Mouse (Mus musculus) neural tube, embryonic 13.5 days (tissue): ENCODE measurements around the gene Rnf34. TPM values are rescaled to one million over a fixed set of nuclear protein-coding genes. Genes with fewer than 3 reads are reported as not detected.

Experiments used
- ATAC-seq: fragments of 200-750 bp; cut with Nextera tagmentation; 2 replicates; pipeline ENCODE4 v1.8.0; 2017; ENCODE audit warnings: low read depth, mild to moderate bottlenecking, moderate TSS enrichment, moderate library complexity
- H3K27ac ChIP-seq: fragments of 300-500 bp; sonication (generic); replicated peaks from 2 replicates; pipeline ENCODE4 v1.5.1; 2015; ENCODE audit warnings: moderate library complexity, mild to moderate bottlenecking, inconsistent platforms
- H3K27me3 ChIP-seq: fragments of 300-500 bp; sonication (generic); 2 replicates; pipeline ENCODE4 v1.6.1; 2015; ENCODE audit warnings: mild to moderate bottlenecking, inconsistent platforms
- H3K36me3 ChIP-seq: fragments of 300-500 bp; sonication (generic); 2 replicates; pipeline ENCODE4 v1.6.1; 2015; ENCODE audit warnings: mild to moderate bottlenecking, inconsistent platforms
- H3K4me1 ChIP-seq: fragments of 300-500 bp; sonication (generic); replicated peaks from 2 replicates; pipeline ENCODE4 v1.6.1; 2015; ENCODE audit warnings: inconsistent platforms
- H3K4me2 ChIP-seq: fragments of 300-500 bp; sonication (generic); 2 replicates; pipeline ENCODE4 v1.6.1; 2015; ENCODE audit warnings: inconsistent platforms, mild to moderate bottlenecking, moderate library complexity
- H3K4me3 ChIP-seq: fragments of 300-500 bp; sonication (generic); 2 replicates; pipeline ENCODE4 v1.5.1; 2015; ENCODE audit warnings: mild to moderate bottlenecking, inconsistent platforms
- H3K9ac ChIP-seq: fragments of 300-500 bp; sonication (generic); 2 replicates; pipeline ENCODE4 v1.6.1; 2015; ENCODE audit warnings: moderate library complexity, mild to moderate bottlenecking, inconsistent platforms
- H3K9me3 ChIP-seq: fragments of 300-500 bp; sonication (generic); 2 replicates; pipeline ENCODE4 v1.6.1; 2016; ENCODE audit warnings: inconsistent platforms
- WGBS: fragments of 180-500 bp; shearing (Covaris S2); methylation state at CpG from one replicate; pipeline ENCODE4 v1.1.7; 2015; 5-methylcytosine and 5-hydroxymethylcytosine counted together
- polyA plus RNA-seq: library from polyadenylated mRNA; unstranded; fragments of >200 nt; fragmentation: Nextera tagmentation; extraction: Ambion mirVana; gene quantifications from 2 replicates; pipeline ENCODE4 v1.2.1, GENCODE M21; 2015

Rnf34 gene
- polyA plus RNA-seq, 1 experiment from 2014 or later, result 45.0 TPM

GRCm38 (mm10) chr5:122876671-122877070, 26.8 kb downstream of the Rnf34 start:
- Histone ChIP-seq H3K4me1 (no peaks in the 10 kb centered on the region), H3K27me3 (no peaks in the 10 kb centered on the region), H3K9me3 (no peaks in the 10 kb centered on the region), H3K27ac (no peak overlapping the region), H3K4me2 (no peak overlapping the region), H3K9ac (no peak overlapping the region), H3K36me3 (peaks cover 81% of the 10 kb centered on the region), H3K4me3 (no peak overlapping the region)
- ATAC-seq, result no peak
- WGBS, result 78% methylated on average over 3 of the region's 3 CpGs

- H3K27me3 ChIP-seq, result no peaks in the 10 kb centered on the region
- 93% methylated on average over 37 of the region's 37 CpGs for WGBS
- H3K4me1 ChIP-seq, result 0 out of 2 replicates have a peak, but pooled peaks cover 2% of the 10 kb centered on the region
- no peak overlapping the region for H3K9ac ChIP-seq
- no peak overlapping the region for H3K4me3 ChIP-seq
- H3K27ac ChIP-seq, result no peak overlapping the region
- no peak for ATAC-seq
- H3K9me3 ChIP-seq, result no peaks in the 10 kb centered on the region
- no peak overlapping the region for H3K4me2 ChIP-seq
- peaks cover 71% of the 10 kb centered on the region for H3K36me3 ChIP-seq
Observed at GRCm38 (mm10) chr5:122880241-122880980, 30.6 kb downstream of the Rnf34 start.

- peaks cover 66% of the 10 kb centered on the region for H3K36me3 ChIP-seq
- H3K4me2 ChIP-seq, result no peak overlapping the region
- ATAC-seq, result peak; percentile 68; the same call in 1 of the 2 replicates
- H3K27ac ChIP-seq, result no peak overlapping the region
- 0 out of 2 replicates have a peak, but pooled peaks cover 8% of the 10 kb centered on the region for H3K4me1 ChIP-seq
- no peak overlapping the region for H3K4me3 ChIP-seq
- H3K9ac ChIP-seq, result no peak overlapping the region
- H3K9me3 ChIP-seq, result no peaks in the 10 kb centered on the region
- 57% methylated on average over 5 of the region's 5 CpGs for WGBS
- H3K27me3 ChIP-seq, result no peaks in the 10 kb centered on the region
Observed at GRCm38 (mm10) chr5:122881313-122881712, 31.5 kb downstream of the Rnf34 start.

GRCm38 (mm10) chr5:122882256-122883050, 32.6 kb downstream of the Rnf34 start:
- Histone ChIP-seq H3K4me2 (no peak overlapping the region), H3K27ac (no peak overlapping the region), H3K9me3 (no peaks in the 10 kb centered on the region), H3K4me1 (0 out of 2 replicates have a peak, but pooled peaks cover 8% of the 10 kb centered on the region), H3K36me3 (peaks cover 56% of the 10 kb centered on the region), H3K4me3 (no peak overlapping the region), H3K27me3 (no peaks in the 10 kb centered on the region), H3K9ac (no peak overlapping the region)
- 92% methylated on average over 18 of the region's 18 CpGs for WGBS
- ATAC-seq, result no peak

GRCm38 (mm10) chr5:122883237-122883636, 33.4 kb downstream of the Rnf34 start:
- H3K27me3 ChIP-seq, result no peaks in the 10 kb centered on the region
- H3K4me2 ChIP-seq, result no peak overlapping the region
- H3K27ac ChIP-seq, result no peak overlapping the region
- peaks cover 49% of the 10 kb centered on the region for H3K36me3 ChIP-seq
- no peak for ATAC-seq
- no peaks in the 10 kb centered on the region for H3K9me3 ChIP-seq
- no peak overlapping the region for H3K4me3 ChIP-seq
- no peak overlapping the region for H3K9ac ChIP-seq
- 89% methylated on average over 9 of the region's 9 CpGs for WGBS
- peaks cover 15% of the 10 kb centered on the region for H3K4me1 ChIP-seq

GRCm38 (mm10) chr5:122883652-122884235, 33.9 kb downstream of the Rnf34 start:
- H3K36me3 ChIP-seq, result peaks cover 45% of the 10 kb centered on the region
- WGBS, result 62% methylated on average over 2 of the region's 2 CpGs
- ATAC-seq, result no peak

GRCm38 (mm10) chr5:122884594-122885348, 34.9 kb downstream of the Rnf34 start:
- WGBS, result 84% methylated on average over 7 of the region's 7 CpGs
- no peak for ATAC-seq
- Histone ChIP-seq H3K4me1 (peaks cover 22% of the 10 kb centered on the region), H3K27ac (no peak overlapping the region), H3K36me3 (peaks cover 35% of the 10 kb centered on the region), H3K9ac (no peak overlapping the region), H3K4me2 (no peak overlapping the region), H3K27me3 (no peaks in the 10 kb centered on the region), H3K4me3 (no peak overlapping the region), H3K9me3 (no peaks in the 10 kb centered on the region)

More at GRCm38 (mm10) chr5:122883652-122884235, 33.9 kb downstream of the Rnf34 start:
- Histone ChIP-seq H3K9me3 (no peaks in the 10 kb centered on the region), H3K9ac (no peak overlapping the region), H3K4me3 (no peak overlapping the region), H3K4me2 (no peak overlapping the region), H3K4me1 (peaks cover 20% of the 10 kb centered on the region), H3K27me3 (no peaks in the 10 kb centered on the region), H3K27ac (no peak overlapping the region)

GRCm38 (mm10) chr5:122887033-122887432, 37.2 kb downstream of the Rnf34 start:
- Histone ChIP-seq H3K4me3 (no peak overlapping the region), H3K27ac (no peak overlapping the region), H3K9ac (no peak overlapping the region), H3K27me3 (no peaks in the 10 kb centered on the region), H3K4me1 (peaks cover 22% of the 10 kb centered on the region), H3K4me2 (no peak overlapping the region), H3K9me3 (no peaks in the 10 kb centered on the region), H3K36me3 (peaks cover 13% of the 10 kb centered on the region)
- WGBS, result 89% methylated on average over 9 of the region's 9 CpGs
- no peak for ATAC-seq

GRCm38 (mm10) chr5:122887926-122888611, 38.2 kb downstream of the Rnf34 start:
- no peak overlapping the region for H3K4me2 ChIP-seq
- H3K9ac ChIP-seq, result no peak overlapping the region
- no peak overlapping the region for H3K4me3 ChIP-seq
- peaks cover 22% of the 10 kb centered on the region for H3K4me1 ChIP-seq
- no peaks in the 10 kb centered on the region for H3K27me3 ChIP-seq
- H3K27ac ChIP-seq, result 0 out of 2 replicates have a peak overlapping the region, but pooled peaks have one; percentile 18
- no peak for ATAC-seq
- 67% methylated on average over 8 of the region's 8 CpGs for WGBS
- H3K9me3 ChIP-seq, result no peaks in the 10 kb centered on the region
- peaks cover 3% of the 10 kb centered on the region; the same call in 1 of the 2 replicates for H3K36me3 ChIP-seq

GRCm38 (mm10) chr5:122888612-122889214, 38.9 kb downstream of the Rnf34 start:
- H3K4me3 ChIP-seq, result no peak overlapping the region
- H3K27me3 ChIP-seq, result no peaks in the 10 kb centered on the region
- H3K36me3 ChIP-seq, result no peaks in the 10 kb centered on the region
- no peak overlapping the region for H3K4me2 ChIP-seq
- no peaks in the 10 kb centered on the region for H3K9me3 ChIP-seq
- 88% methylated on average over 16 of the region's 16 CpGs for WGBS
- H3K27ac ChIP-seq, result no peak overlapping the region
- ATAC-seq, result no peak
- H3K4me1 ChIP-seq, result peaks cover 22% of the 10 kb centered on the region
- H3K9ac ChIP-seq, result no peak overlapping the region

GRCm38 (mm10) chr5:122890396-122890795, 40.5 kb downstream of the Rnf34 start:
- Histone ChIP-seq H3K4me2 (no peak overlapping the region), H3K4me1 (peaks cover 29% of the 10 kb centered on the region), H3K36me3 (no peaks in the 10 kb centered on the region), H3K27me3 (no peaks in the 10 kb centered on the region), H3K4me3 (no peak overlapping the region), H3K27ac (no peak overlapping the region), H3K9me3 (no peaks in the 10 kb centered on the region), H3K9ac (no peak overlapping the region)
- WGBS, result 61% methylated on average over 2 of the region's 2 CpGs
- no peak for ATAC-seq
